Mouse (Mus musculus) stomach, adult 2 months (tissue): ENCODE measurements around the gene Gm47189. TPM values are rescaled to one million over a fixed set of nuclear protein-coding genes. Genes with fewer than 3 reads are reported as not detected.

Experiments used
- polyA plus RNA-seq: library from polyadenylated mRNA; depleted of rRNA; stranded (reverse); fragments of >200 nt; gene quantifications from 2 replicates; pipeline ENCODE4 v1.2.3, GENCODE M21; 2012; rRNA removed

The Gm47189 gene
- not detected in 2 replicates for polyA plus RNA-seq

GRCm38 (mm10) chr14:41772341-41772740 is at the start of gene Gm47189:
Gm47189 (minus strand) TSS chr14:41772441.

GRCm38 (mm10) chr14:41750514-41750913 is 21.7 kb downstream of the Gm47189 start, which contains the start of gene Gm7929:
Gm7929 (minus strand) TSS chr14:41750614.

Other genes with a start within 250 kb of the Gm47189 start
- not detected in 2 replicates for gene Gm7970, start 216.9 kb downstream of the Gm47189 start, polyA plus RNA-seq
- not detected in 2 replicates for gene 1700049E17Rik2, start 199.2 kb downstream of the Gm47189 start, polyA plus RNA-seq
- not detected in 2 replicates for gene Gm3072, start 147.8 kb downstream of the Gm47189 start, polyA plus RNA-seq
- not detected in 2 replicates for gene Gm3676, start 126.0 kb downstream of the Gm47189 start, polyA plus RNA-seq
- not detected in 2 replicates for gene Gm8068, start 70.6 kb downstream of the Gm47189 start, polyA plus RNA-seq
- gene Gm7929, start 21.8 kb downstream of the Gm47189 start, polyA plus RNA-seq, result not detected in 2 replicates
- not detected in 2 replicates for gene Gm7980, start 134.8 kb upstream of the Gm47189 start, polyA plus RNA-seq
- not detected in 2 replicates for gene 1700049E17Rik1, start 152.5 kb upstream of the Gm47189 start, polyA plus RNA-seq
- not detected in 2 replicates for gene 1700024B05Rik, start 171.6 kb upstream of the Gm47189 start, polyA plus RNA-seq
- gene Gm6401, start 195.5 kb upstream of the Gm47189 start, polyA plus RNA-seq, result not detected in 2 replicates
- gene Gm3543, start 210.9 kb upstream of the Gm47189 start, polyA plus RNA-seq, result not detected in 2 replicates